Mouse (Mus musculus) ES-Bruce4 (cell line): ENCODE data around the gene Plxnd1.

ENCODE experiments used
- CTCF ChIP-seq: IDR thresholded peaks from one replicate; pipeline ENCODE4 v1.8.1; 2011; ENCODE audit warnings: low read depth, low read length
- EP300 ChIP-seq: IDR thresholded peaks from 2 replicates; pipeline ENCODE4 v1.6.1; 2011; ENCODE audit warnings: low read depth, low read length; ENCODE audit not compliant: insufficient read depth

DNA sequence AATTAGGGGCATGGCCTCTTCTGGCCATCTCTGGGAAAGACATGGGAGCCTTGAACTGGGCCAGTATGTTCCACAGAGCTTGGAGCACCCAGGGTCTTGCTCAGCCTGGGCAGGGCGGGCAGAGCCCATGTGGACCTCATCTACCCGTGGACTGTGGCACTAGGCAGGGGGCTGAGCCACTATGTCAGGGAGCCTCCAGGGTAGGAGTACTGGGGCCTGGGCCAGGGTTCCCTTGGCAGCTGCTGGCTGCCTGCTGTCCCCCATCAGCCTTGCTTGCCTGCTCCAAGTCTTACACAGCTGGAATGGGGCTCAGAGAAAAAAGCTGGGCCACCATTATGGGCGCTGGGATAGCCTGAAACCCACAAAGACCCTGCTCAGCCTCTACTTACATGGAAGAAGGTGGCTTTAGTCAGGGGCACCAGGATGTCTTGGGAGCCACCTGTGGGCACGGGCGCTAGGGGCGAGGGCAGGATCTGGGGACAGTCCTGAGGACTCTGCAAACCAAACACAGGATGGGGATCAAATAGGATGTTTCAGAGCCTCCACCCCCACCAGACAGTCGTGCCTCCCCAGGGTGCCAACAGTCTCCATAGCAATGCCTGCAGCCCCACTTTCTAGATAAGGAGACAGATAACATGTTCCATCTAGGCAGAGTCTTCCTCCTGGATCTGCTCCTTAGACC lies 22.6 kb downstream of the Plxnd1 start:
- TF ChIP-seq CTCF (no peak), EP300 (no peak)
